Mouse (Mus musculus): ENCODE results near the gene Jam2.

Jam2 gene

DNA sequence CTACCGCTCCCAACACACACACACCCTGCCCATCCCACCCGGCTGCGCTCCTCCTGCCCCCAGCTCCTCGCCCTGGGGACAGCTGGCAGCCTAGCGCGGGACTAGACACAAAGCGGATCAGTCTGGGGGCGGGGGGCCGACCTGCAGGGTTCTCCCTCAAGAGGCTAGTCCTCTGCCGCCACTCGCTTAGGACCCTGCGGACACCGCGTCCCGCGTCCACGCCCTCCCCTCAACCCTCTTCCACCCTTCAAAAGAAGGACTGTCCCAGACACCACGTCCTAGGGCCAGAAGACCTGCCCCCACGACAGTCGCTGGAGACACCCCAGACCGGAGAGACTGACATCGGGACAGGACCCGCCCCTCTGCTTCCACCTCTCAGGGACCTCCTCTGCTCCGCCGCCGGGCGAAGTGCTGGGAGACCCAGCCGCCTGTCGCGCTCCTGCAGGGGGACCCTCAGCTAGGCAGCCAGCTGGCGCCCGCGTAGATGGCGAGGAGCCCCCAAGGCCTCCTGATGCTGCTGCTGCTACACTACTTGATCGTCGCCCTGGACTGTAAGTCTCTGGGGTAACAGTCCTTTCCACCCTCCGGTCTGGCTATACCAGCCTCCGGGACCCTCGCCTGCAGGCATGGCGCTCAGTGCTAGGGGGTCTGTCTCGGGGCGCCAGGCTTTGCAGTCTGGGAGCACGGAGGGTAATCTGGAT lies at the start of gene Jam2:
Gene Jam2, plus strand, starts transcription at position 121 of the 701 bp plus-strand sequence.
- peak; percentile 37 for DNase-seq (ENCODE audit: low spot score)

GRCm38 (mm10) chr16:84734806-84735165 lies 39.1 kb upstream of the Jam2 start:
- no peak for DNase-seq (ENCODE audit: low spot score)

GRCm38 (mm10) chr16:84735166-84736105 lies 38.5 kb upstream of the Jam2 start, which contains the start of gene Mrpl39:
Gene Mrpl39 (minus strand): TSS chr16:84735742.
- peak; percentile 100 for DNase-seq (ENCODE audit: low spot score)

GRCm38 (mm10) chr16:84737358-84737757 lies 36.6 kb upstream of the Jam2 start:
- no peak for DNase-seq (ENCODE audit: low spot score)

- DNase-seq (ENCODE audit: low spot score), result no peak
These were observed 29.0 kb upstream of the Jam2 start for GRCm38 (mm10) chr16:84744703-84745490.

DNA sequence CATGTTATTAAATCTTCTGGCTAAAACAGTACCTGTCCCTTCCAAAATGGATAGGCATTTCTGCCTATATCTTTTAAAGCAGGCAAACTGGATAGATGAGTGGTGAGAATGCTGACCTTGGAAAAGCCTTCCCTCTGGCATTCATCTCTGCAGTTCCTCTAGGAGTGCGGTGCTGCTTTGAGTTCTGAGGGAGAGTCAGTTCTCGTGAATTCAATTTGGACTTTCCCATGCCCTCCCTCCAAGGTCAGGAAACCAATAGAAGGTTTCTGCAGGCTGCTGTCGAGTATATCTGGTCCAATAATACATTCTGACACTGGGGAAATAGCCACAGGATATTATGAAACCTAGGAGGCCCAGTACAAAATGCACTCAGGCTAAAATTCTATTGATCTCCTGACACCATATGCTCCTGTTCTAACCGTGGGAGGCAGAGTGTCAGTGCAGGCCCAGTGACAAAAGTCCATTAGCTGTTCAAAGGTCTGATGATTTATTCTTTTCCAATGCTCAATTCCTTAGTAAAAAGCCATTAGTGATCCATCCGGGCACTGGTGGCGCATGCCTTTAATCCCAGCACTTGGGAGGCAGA lies 28.1 kb upstream of the Jam2 start:
- no peak for DNase-seq (ENCODE audit: low spot score)

GRCm38 (mm10) chr16:84767956-84768355 lies 6.0 kb upstream of the Jam2 start:
- no peak for DNase-seq (ENCODE audit: low spot score)

- DNase-seq (ENCODE audit: low spot score), result no peak
These were observed 4.7 kb upstream of the Jam2 start for GRCm38 (mm10) chr16:84769182-84769581.

DNA sequence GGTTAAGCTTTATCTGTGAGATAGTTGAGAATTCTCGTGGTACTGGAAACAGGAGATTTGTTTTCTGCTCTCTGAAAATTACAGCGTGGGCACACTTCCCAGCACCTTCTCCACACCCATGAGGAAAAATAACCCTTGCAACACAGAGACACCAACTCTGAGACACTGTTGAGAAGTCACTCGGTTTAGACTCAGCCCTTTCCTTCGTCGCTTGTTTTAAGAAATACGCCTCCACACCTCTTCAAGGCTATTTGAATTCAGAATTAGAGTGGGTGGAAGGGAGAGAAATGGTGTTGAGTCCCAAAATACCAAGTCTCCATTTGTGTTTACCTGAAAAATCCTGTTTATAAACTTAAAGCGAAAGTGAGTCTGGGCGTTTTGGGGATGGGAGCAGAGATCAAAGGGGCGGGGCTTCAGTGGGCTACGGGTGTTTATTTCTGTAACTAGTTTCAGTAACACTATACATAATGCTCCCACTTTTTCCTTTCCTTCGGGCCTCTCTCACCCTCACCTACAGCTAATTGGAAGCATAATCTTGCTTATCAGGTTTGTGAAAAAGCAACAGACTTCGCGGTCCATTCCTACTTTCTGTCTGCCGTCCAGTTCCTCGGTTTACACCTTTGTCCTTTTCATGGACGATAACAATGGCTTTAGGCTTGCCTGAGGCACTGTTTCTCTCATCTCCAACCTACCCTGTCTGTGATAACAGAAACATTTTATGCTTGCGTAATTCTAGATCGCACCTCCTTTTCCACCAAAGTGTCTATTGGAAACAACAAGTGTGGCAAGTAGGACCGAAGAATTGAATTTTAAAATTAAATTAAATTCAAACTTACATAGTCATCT lies 4.1 kb upstream of the Jam2 start:
- no peak for DNase-seq (ENCODE audit: low spot score)

GRCm38 (mm10) chr16:84770891-84771290 lies 3.0 kb upstream of the Jam2 start:
- DNase-seq (ENCODE audit: low spot score), result no peak

GRCm38 (mm10) chr16:84771461-84771860 lies 2.5 kb upstream of the Jam2 start:
- no peak for DNase-seq (ENCODE audit: low spot score)

DNA sequence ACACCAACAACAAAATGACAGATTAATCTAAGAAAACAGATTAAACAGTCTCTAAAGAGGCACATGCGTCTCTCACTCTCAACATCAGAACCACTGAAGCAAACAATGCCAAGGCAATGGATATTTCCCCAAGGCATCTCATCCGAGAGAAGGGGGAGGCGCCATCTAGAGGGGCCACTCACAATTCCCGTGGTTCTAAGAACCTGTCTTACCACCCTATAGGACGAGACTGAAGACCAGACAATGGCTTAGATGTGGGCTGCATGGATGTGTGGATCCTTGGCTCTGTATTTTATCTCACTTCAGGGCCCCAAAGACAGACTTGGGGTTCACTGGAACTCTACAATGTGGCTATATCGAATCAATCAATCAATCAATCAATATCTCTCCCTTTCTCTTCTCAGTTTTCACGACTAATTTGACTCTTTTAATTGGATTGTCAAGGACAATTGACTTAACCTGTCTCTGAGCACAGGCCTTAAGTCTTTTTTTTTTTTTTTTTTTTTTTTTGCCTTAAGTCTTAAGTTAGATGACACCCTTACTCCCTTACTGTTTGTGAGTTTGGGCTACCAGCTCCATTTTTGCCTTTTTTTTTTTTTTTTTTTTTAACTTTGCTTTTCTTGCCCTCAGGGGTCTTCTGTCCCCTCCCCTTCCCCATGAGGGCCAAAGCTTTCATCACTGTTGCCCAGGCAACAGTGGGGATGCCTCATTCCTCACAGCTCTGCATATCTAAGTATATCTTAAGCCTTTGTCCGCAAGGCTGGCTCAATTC lies 1.2 kb upstream of the Jam2 start:
- DNase-seq (ENCODE audit: low spot score), result no peak

DNA sequence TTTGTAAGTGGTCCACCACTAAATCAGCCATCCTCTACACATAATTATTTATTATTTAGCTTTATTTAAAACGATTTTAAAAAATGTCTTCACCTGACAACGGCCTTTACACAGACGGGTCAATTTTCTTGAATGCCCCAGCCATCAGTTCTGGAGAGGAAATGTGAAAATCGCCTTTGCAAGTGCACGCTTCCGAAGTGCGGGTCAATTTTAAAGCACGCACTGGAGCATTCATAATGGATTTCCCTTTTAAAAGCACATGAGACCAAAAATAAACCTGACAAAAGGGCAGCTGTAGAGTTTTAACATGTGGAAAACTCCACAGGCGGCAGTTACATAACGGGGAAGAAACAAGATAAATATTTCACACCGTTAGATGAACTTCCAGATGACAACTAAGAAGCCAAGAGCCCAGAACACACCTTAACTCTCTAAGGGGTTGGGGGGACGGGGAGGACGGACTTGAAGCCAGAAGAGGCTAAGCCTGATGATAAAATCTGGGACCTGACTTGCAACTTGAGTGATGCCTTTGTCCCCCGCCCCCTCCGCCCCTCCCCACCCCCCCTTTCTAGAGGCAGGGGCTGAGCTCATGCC lies 558 bp upstream of the Jam2 start:
- DNase-seq (ENCODE audit: low spot score), result no peak

- DNase-seq (ENCODE audit: low spot score), result no peak
These were observed 873 bp downstream of the Jam2 start for GRCm38 (mm10) chr16:84774761-84775231.

- DNase-seq (ENCODE audit: low spot score), result no peak
These were observed 1.4 kb downstream of the Jam2 start for GRCm38 (mm10) chr16:84775356-84775755.

- no peak for DNase-seq (ENCODE audit: low spot score)
These were observed 2.3 kb downstream of the Jam2 start for GRCm38 (mm10) chr16:84776089-84776784.

DNA sequence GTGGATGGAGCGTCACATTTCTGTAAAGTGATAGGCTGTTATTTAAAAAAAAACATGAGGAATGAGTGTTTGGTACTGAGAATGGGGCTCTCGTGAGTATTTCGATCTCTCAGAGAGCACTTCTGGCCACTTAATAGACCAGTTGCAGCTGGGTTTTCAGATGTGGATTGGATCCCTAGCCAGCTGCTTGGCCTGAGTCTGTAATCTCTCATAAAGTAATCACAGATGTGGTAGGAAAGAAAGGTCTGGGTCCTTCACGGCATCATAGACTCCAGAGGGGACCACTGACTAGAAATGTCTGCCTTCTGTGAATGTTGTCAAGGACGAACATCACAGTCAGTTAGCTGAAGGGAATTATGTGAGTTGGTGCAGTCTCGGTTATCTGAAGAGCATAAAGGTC lies 4.5 kb downstream of the Jam2 start:
- DNase-seq (ENCODE audit: low spot score), result no peak

DNA sequence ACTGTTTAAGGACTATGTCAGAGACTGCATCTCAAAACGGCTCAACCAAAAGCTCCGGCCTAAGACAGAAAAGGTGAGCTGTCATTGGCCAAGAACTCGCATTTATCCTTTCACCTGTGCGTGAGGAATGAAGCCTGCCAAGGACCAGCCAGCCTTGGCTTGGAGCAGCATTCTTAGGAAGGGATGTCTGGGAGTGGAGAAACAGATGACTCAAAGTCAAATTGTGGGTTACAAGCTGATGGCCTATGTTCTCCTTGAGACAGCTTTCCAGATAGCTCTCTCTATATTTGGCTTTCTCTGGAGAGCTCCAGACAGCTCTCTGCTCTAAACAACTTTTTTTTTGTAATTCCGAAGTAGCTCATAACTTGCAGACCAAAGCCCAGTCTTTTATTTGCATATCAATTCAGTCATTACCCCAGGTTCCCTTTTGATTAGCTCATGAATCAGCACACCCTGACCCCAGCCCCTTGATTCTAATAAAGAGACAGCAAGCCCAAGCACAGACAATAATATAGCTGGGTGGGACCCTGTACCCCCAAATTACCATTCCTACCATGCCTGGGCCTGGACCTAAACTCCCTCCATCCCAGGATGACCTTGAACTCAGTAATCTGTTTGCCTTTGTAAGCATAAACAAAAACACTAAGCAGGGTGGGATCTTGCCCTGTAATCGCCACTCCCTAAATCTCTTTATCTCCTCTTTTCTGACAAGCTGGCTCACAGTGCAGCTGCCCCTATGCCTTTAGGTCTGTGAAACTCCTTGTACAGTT lies 5.1 kb downstream of the Jam2 start:
- no peak for DNase-seq (ENCODE audit: low spot score)
